Mouse (Mus musculus) myocyte (in vitro differentiated cells): ENCODE measurements around the gene 4921524J17Rik.

Experiments used
- MYOG ChIP-seq, 3 experiments: IDR thresholded peaks; one replicate each; pipeline ENCODE4 v1.6.1; 2011; ENCODE audit warnings: control low read depth in 2 of 3, low read depth in 2 of 3, mild to moderate bottlenecking in 2 of 3; ENCODE audit not compliant: insufficient read length in 2 of 3, control insufficient read depth in 1 of 3, insufficient read depth in 1 of 3
- POLR2A ChIP-seq: IDR thresholded peaks from one replicate; pipeline ENCODE4 v1.6.1; 2011; ENCODE audit warnings: low read depth, mild to moderate bottlenecking, control low read depth, moderate library complexity; ENCODE audit not compliant: insufficient read length
- POLR2AphosphoS2 ChIP-seq: IDR thresholded peaks from one replicate; pipeline ENCODE4 v1.6.1; 2011; ENCODE audit warnings: low read depth, control low read depth; ENCODE audit not compliant: insufficient read length

GRCm38 (mm10) chr8:85444092-85444491, 11.5 kb upstream of the 4921524J17Rik start:
- no peak for TF ChIP-seq POLR2A
- TF ChIP-seq POLR2AphosphoS2, result no peak
- no peak for TF ChIP-seq MYOG (IDR thresholded peaks at IDR 0.05; ENCODE audit: control insufficient read depth in 1 of 3, insufficient read depth in 1 of 3, insufficient read length in 2 of 3, low read depth in 2 of 3)
